Mouse (Mus musculus) intestine, embryonic 14.5 days (tissue): Measurements from ENCODE around the gene Plxnb1. TPM values are rescaled to one million over a fixed set of nuclear protein-coding genes. Genes with fewer than 3 reads are reported as not detected.
A peak's percentile ranks its signal among the peaks of the same experiment; 100 is the strongest.

ENCODE experiments used
- ATAC-seq: fragments of 200-750 bp; cut with Nextera tagmentation; replicated peaks from 2 replicates; pipeline ENCODE4 v1.8.0; 2017; ENCODE audit warnings: low read depth, moderate number of reproducible peaks, moderate TSS enrichment, moderate library complexity; ENCODE audit not compliant: low FRiP score, low TSS enrichment
- DNase-seq: peaks from one replicate; pipeline ENCODE4 v3.0.0-alpha.2; 2018; ENCODE audit warnings: low spot score
- H3K27ac ChIP-seq: fragments of 300-500 bp; sonication (generic); 2 replicates; pipeline ENCODE4 v1.5.1; 2014; ENCODE audit warnings: low read depth, mild to moderate bottlenecking, control low read depth
- H3K27me3 ChIP-seq: fragments of 300-500 bp; sonication (generic); replicated peaks from 2 replicates; pipeline ENCODE4 v1.6.1; 2014; ENCODE audit warnings: low read length, control low read depth; ENCODE audit not compliant: control insufficient read depth, insufficient read depth
- H3K36me3 ChIP-seq: fragments of 300-500 bp; sonication (generic); 2 replicates; pipeline ENCODE4 v1.6.1; 2014; ENCODE audit warnings: low read length, control low read depth; ENCODE audit not compliant: control insufficient read depth, insufficient read depth
- H3K4me1 ChIP-seq: fragments of 300-500 bp; sonication (generic); replicated peaks from 2 replicates; pipeline ENCODE4 v1.6.1; 2014; ENCODE audit warnings: low read length, control low read depth, mixed read lengths; ENCODE audit not compliant: control insufficient read depth, insufficient read depth
- H3K4me2 ChIP-seq: fragments of 300-500 bp; sonication (generic); 2 replicates; pipeline ENCODE4 v1.6.1; 2014; ENCODE audit warnings: low read length
- H3K4me3 ChIP-seq: fragments of 300-500 bp; sonication (generic); 2 replicates; pipeline ENCODE4 v1.5.1; 2014; ENCODE audit warnings: low read depth, low read length, control low read depth, mixed read lengths
- H3K9ac ChIP-seq: fragments of 300-500 bp; sonication (generic); 2 replicates; pipeline ENCODE4 v1.6.1; 2014; ENCODE audit warnings: mild to moderate bottlenecking, low read length
- H3K9me3 ChIP-seq: fragments of 300-500 bp; sonication (generic); 2 replicates; pipeline ENCODE4 v1.6.1; 2016; ENCODE audit warnings: low read length, control low read depth; ENCODE audit not compliant: control insufficient read depth
- WGBS: fragments of 180-500 bp; shearing (Covaris S2); extraction: QIAGEN DNeasy Blood & Tissue Kit; methylation state at CpG from one replicate; pipeline ENCODE4 v1.1.7; 2014; 5-methylcytosine and 5-hydroxymethylcytosine counted together
- polyA plus RNA-seq: library from polyadenylated mRNA; unstranded; fragments of >200 nt; fragmentation: Nextera tagmentation; extraction: Ambion mirVana; gene quantifications from 2 replicates; pipeline ENCODE4 v1.2.1, GENCODE M21; 2014

Gene Plxnb1
- polyA plus RNA-seq, result 10.8 and 11.7 TPM in 2 replicates

DNA sequence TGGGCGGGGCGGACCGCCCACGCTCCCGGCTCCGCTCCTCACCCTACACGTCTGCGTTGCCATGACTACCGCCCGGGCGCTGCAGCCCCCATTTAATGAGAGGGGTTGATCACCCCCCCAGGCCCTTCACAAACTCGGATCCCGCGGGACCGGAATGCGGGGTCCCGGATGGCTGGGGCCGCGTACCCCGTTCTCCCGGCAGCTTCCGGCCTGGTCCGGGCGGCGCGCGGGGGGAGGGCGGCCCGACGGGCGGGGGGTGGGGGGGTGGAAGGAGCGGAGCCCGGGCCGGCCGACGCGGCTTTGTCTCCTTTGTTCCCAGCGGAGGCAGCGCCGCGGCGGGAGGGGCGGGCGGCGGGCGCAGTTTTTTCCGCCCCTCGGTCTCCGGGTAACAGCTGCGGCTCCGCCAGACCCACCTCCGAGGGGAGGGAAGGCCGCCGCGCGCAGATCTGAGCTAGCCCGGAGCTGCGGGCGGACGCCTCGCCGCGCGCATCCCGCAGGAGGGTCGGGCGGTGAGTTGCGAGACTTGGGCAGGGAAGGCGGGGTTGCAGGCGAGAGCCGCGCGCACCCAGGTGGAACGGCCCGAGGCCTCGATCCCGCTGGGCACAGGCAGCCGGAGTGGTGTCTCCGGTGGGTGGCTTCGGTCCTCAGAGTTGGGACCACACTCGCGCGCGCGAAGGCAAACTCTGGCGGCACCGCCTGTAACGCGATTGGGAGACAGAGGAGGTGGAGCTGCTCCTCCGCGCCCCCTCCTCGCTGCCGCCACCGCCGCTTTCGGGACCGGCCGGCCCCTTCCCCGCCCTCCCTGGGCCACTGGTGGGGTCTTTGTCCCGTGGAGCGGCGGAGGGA is at the start of gene Plxnb1:
Gene Plxnb1 (plus strand): TSS at position 253 of the 846 bp plus-strand sequence.
- H3K4me2 ChIP-seq, result peak within 1 kb of the TSS; percentile 75
- H3K27ac ChIP-seq, result peak within 1 kb of the TSS; percentile 100
- H3K9me3 ChIP-seq, result no peaks in the 10 kb centered on the region
- WGBS, result under 1% methylated on average over 87 of the region's 102 CpGs
- H3K27me3 ChIP-seq, result no peaks in the 10 kb centered on the region
- H3K4me3 ChIP-seq, result peak within 1 kb of the TSS; percentile 74
- H3K4me1 ChIP-seq, result peaks cover 51% of the 10 kb centered on the region
- DNase-seq, result peak; percentile 91
- ATAC-seq, result peak; percentile 69
- peak within 1 kb of the TSS; percentile 95 for H3K9ac ChIP-seq
- peaks cover 23% of the 10 kb centered on the region for H3K36me3 ChIP-seq

DNA sequence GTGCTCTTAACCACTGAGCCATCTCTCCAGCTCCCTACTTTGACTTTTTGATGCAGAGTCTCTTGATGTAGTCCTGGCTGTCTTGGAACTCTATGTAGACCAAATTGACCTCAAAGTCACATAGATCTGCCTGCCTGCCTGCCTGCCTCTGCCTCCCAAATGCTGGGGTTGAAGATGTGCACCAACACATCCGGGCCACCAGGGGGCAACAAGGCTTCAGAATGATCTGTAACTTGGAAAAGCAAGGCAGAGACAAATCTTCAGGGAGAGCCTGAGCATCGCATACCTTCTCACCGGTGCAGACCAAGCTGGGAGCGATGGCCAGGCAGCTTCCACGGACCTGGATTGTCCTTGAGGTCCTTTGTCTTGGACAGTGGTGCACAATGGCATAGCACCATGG is 48.9 kb upstream of the Plxnb1 start:
- WGBS, result 38% methylated on average over 5 of the region's 5 CpGs
- DNase-seq, result no peak

DNA sequence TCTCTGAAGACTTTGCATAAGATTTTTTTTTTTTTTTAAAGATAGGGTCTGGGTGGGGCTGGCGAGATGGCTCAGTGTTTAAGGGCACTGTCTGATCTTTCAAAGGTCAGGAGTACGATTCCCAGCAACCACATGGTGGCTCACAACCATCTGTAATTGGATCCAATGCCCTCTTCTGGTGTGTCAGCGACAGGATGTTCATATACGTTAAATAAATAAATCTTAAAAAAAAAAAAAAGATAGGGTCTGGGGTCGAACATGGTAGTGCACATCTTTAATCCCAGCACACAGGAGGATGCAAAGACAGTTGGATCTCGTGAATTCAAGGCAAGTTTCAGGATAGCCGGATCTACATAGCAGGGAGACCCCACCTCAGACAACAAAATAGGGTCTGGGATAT is 45.9 kb upstream of the Plxnb1 start:
- 67% methylated on average over 7 of the region's 7 CpGs for WGBS
- no peaks in the 10 kb centered on the region for H3K4me1 ChIP-seq
- DNase-seq (no peak), ATAC-seq (no peak)
- peaks cover 18% of the 10 kb centered on the region for H3K36me3 ChIP-seq
- H3K9me3 ChIP-seq, result no peaks in the 10 kb centered on the region
- no peak overlapping the region for H3K4me2 ChIP-seq
- H3K4me3 ChIP-seq, result no peak overlapping the region
- no peak overlapping the region for H3K27ac ChIP-seq
- no peaks in the 10 kb centered on the region for H3K27me3 ChIP-seq
- H3K9ac ChIP-seq, result no peak overlapping the region

More for the DNA sequence above, 48.9 kb upstream of the Plxnb1 start:
- no peaks in the 10 kb centered on the region for H3K4me1 ChIP-seq
- no peak for ATAC-seq
- H3K9ac ChIP-seq, result no peak overlapping the region
- H3K27ac ChIP-seq, result no peak overlapping the region
- no peak overlapping the region for H3K4me3 ChIP-seq
- no peaks in the 10 kb centered on the region for H3K9me3 ChIP-seq
- H3K27me3 ChIP-seq, result no peaks in the 10 kb centered on the region
- H3K36me3 ChIP-seq, result peaks cover 9% of the 10 kb centered on the region; the same call in 1 of the 2 replicates
- H3K4me2 ChIP-seq, result no peak overlapping the region

DNA sequence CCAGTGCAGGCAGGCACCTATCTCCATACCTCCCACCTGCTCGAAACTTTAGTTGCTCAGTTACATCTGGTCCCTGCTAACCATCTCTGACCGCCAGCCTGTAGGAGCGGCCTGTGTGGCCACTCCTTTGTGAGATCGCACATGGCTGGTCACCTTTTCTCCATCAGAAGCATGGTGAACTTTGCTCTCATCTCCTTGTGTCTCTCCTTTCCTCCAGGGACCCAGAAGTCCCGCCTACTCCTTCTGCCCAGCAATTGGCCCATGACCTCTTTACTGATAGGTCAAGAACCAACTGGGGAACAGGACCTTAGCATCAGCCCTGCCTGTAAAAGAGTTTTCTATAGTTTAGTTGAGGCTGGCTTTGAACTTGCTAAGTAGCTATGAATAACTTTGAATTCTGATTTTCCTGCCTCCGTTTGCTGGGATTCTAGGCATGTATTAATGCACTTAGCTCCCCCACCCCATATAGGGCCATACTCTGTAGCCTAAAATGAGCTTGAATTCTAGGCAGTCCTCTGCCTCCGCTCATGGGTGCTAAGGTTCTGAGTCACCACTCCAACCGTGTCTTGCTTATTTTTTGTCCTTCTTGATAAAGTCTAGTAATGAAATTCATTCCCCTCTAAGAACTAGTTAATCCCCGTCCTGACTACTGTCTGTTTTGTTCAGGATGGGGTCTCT is 45.1 kb upstream of the Plxnb1 start:
- Histone ChIP-seq H3K9ac (no peak overlapping the region), H3K9me3 (no peaks in the 10 kb centered on the region), H3K27ac (no peak overlapping the region), H3K36me3 (peaks cover 18% of the 10 kb centered on the region), H3K4me1 (peaks cover 3% of the 10 kb centered on the region; the same call in 1 of the 2 replicates), H3K4me3 (no peak overlapping the region), H3K27me3 (no peaks in the 10 kb centered on the region), H3K4me2 (no peak overlapping the region)
- no peak for DNase-seq
- WGBS, result 82% methylated on average over 9 of the region's 9 CpGs
- no peak for ATAC-seq

DNA sequence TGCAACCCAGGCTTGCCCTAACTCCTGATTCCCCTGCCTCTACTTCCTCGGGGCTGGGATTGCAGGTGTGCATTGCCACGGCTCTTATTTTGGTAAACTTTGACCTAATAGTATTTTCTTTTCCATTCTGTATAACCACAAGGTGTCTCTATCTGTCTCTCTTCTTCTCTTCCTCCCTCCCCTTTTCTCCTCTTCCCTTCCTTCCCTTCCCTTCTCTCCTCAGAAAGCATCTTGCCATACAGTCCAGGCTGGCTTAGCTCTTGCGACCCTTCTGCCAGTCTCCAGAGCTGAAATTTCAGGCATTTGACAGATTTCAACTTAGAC is 44.6 kb upstream of the Plxnb1 start:
- H3K4me3 ChIP-seq, result no peak overlapping the region
- H3K9ac ChIP-seq, result no peak overlapping the region
- WGBS, result 81% methylated on average over 3 of the region's 3 CpGs
- no peak overlapping the region for H3K4me2 ChIP-seq
- peaks cover 18% of the 10 kb centered on the region for H3K36me3 ChIP-seq
- H3K27ac ChIP-seq, result no peak overlapping the region
- ATAC-seq (no peak), DNase-seq (no peak)
- no peaks in the 10 kb centered on the region for H3K27me3 ChIP-seq
- no peaks in the 10 kb centered on the region for H3K9me3 ChIP-seq
- H3K4me1 ChIP-seq, result peaks cover 7% of the 10 kb centered on the region

DNA sequence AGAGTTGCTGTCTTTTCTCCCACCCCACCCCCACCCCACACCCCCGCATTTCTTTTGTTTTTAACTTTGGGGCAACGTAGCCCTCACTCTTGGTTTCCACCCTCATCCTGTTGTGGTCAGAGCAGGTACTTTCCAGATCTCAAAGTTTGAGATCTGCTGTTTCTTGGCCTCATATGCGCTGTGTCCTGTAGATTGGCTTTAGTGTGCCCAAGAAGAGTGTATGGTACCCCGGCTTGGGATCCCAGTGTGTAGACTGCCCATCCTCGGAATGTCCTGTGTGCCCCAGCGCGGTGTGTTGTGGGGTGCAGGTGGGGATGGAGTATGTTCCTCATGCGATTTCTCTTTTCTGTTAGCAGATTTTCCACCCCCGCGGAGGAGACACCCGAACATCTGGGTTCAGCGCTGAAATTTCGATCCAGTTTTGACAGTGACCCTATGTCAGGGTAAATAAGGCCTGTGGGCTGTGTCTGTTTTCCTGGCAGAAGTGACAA is 44.1 kb upstream of the Plxnb1 start:
- no peak for ATAC-seq
- Histone ChIP-seq H3K36me3 (peaks cover 20% of the 10 kb centered on the region), H3K9me3 (no peaks in the 10 kb centered on the region), H3K4me1 (peaks cover 7% of the 10 kb centered on the region), H3K27me3 (no peaks in the 10 kb centered on the region), H3K4me3 (no peak overlapping the region), H3K4me2 (no peak overlapping the region), H3K27ac (no peak overlapping the region), H3K9ac (no peak overlapping the region)
- no peak for DNase-seq
- WGBS, result 90% methylated on average over 13 of the region's 13 CpGs

DNA sequence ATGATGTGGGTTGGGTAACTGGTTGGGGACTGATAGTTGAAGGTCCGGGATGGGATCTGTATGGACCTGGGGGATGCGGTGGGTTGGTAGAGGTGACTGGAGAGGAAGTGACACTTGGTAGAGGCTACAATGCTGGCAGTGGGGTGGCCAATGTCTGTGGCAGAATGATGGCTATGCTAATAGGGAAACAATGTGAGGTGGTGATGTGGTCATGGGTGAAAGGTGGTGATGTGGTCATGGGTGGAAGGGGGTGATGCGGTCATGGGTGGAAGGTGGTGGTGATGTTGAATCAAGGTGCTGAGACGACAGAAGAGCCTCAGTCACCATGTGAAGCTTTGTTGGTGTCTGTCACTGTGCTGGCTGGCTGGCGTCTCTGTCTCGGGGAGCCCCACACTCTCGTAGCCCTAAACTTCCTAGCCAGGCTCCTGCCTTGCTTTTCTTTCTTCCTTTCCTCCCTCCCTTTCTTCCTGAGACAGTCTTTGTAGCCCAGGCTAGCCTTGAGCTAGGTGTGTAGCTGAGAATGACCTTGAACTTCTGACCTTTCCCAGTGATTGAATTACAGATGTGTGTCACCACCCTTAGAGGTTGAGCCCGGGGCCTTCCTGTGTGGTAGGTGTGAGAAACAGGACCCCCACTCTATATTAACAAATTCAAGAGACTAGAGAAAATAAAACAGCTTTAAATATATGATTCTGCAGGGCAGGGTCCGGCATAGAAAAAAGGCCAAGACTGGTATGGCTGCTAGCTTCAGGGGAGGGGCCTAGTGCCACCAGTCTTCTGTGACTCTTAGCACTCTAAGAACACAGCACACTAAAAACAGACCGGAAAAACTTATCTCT is 43.3 kb upstream of the Plxnb1 start:
- WGBS, result 89% methylated on average over 10 of the region's 10 CpGs
- H3K27me3 ChIP-seq, result no peaks in the 10 kb centered on the region

DNA sequence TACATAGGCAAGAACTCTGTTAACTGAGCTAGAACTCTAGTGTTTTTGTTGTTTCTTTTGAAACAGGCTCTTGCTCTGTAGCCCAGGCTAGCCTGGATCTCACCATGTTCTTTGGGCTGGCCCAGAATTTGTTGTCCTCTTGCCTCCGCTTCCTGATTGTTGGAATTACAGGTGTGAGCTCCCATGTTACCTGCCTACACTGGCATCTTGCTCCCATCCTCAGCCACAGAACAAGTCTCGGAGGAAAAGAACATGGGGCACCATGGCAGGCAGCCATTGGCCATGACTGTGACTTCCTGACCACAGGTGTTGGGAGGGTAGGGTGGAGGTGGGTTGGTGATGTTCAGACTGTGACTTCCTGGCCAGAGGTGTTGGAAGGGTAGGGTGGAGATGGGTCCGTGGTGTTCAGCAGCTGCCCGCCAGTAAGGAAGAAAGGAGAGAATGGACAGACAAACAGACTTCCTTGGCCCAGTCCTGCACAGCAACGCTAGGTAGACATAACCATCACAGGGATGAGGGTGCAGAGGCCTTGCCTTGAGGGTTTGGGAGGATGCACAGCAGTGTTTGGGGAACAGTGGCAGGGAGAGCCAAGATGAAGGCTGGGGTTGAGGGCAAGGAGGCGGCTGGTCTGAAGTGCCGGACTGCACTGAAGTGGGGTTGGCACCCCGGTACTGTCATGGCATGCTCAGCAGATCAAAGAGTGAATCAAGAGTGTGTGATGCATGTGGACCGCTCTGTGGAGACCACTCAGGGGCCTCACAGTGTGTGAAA is 42.5 kb upstream of the Plxnb1 start:
- Histone ChIP-seq H3K9ac (no peak overlapping the region), H3K27ac (no peak overlapping the region), H3K4me3 (no peak overlapping the region), H3K4me1 (peaks cover 7% of the 10 kb centered on the region), H3K27me3 (no peaks in the 10 kb centered on the region), H3K9me3 (no peaks in the 10 kb centered on the region), H3K4me2 (no peak overlapping the region), H3K36me3 (peaks cover 37% of the 10 kb centered on the region)
- no peak for ATAC-seq
- no peak for DNase-seq
- 89% methylated on average over 9 of the region's 9 CpGs for WGBS

More for the DNA sequence above, 43.3 kb upstream of the Plxnb1 start:
- Histone ChIP-seq H3K4me3 (no peak overlapping the region), H3K36me3 (peaks cover 29% of the 10 kb centered on the region), H3K4me1 (peaks cover 7% of the 10 kb centered on the region), H3K27ac (no peak overlapping the region), H3K9ac (no peak overlapping the region), H3K9me3 (no peaks in the 10 kb centered on the region), H3K4me2 (no peak overlapping the region)
- DNase-seq, result no peak
- no peak for ATAC-seq
